Mouse (Mus musculus) hindbrain, embryonic 11.5 days (tissue): ENCODE data around the gene Ifitm5. TPM values are rescaled to one million over a fixed set of nuclear protein-coding genes. Genes with fewer than 3 reads are reported as not detected.

Experiments
- ATAC-seq: fragments of 200-750 bp; cut with Nextera tagmentation; 2 replicates; pipeline ENCODE4 v1.8.0; 2017; ENCODE audit warnings: mild to moderate bottlenecking, moderate TSS enrichment, moderate library complexity; ENCODE audit not compliant: low FRiP score
- DNase-seq: peaks from one replicate; pipeline ENCODE4 v3.0.0-alpha.2; 2015; ENCODE audit warnings: low spot score
- H3K27ac ChIP-seq: fragments of 300-500 bp; sonication (generic); 2 replicates; pipeline ENCODE4 v1.5.1; 2014; ENCODE audit warnings: mild to moderate bottlenecking, low read depth, low read length
- H3K27me3 ChIP-seq: fragments of 300-500 bp; sonication (generic); 2 replicates; pipeline ENCODE4 v1.6.1; 2014; ENCODE audit warnings: mild to moderate bottlenecking, low read length, moderate library complexity, mixed read lengths; ENCODE audit not compliant: control insufficient read depth, insufficient read depth
- H3K36me3 ChIP-seq: fragments of 300-500 bp; sonication (generic); 2 replicates; pipeline ENCODE4 v1.6.1; 2014; ENCODE audit warnings: mild to moderate bottlenecking, low read length, moderate library complexity, mixed read lengths; ENCODE audit not compliant: control insufficient read depth, insufficient read depth
- H3K4me1 ChIP-seq: fragments of 300-500 bp; sonication (generic); replicated peaks from 2 replicates; pipeline ENCODE4 v1.6.1; 2014; ENCODE audit warnings: low read length, mixed read lengths; ENCODE audit not compliant: control insufficient read depth, insufficient read depth
- H3K4me2 ChIP-seq: fragments of 300-500 bp; sonication (generic); replicated peaks from 2 replicates; pipeline ENCODE4 v1.6.1; 2014; ENCODE audit warnings: mild to moderate bottlenecking, low read depth, low read length
- H3K4me3 ChIP-seq: fragments of 300-500 bp; sonication (generic); 2 replicates; pipeline ENCODE4 v1.5.1; 2014; ENCODE audit warnings: low read depth, low read length
- H3K9ac ChIP-seq: fragments of 300-500 bp; sonication (generic); 2 replicates; pipeline ENCODE4 v1.6.1; 2014; ENCODE audit warnings: low read depth, low read length
- H3K9me3 ChIP-seq: fragments of 300-500 bp; sonication (generic); 2 replicates; pipeline ENCODE4 v1.6.1; 2016; ENCODE audit warnings: low read length; ENCODE audit not compliant: control insufficient read depth
- WGBS: fragments of 180-500 bp; shearing (Covaris S2); extraction: QIAGEN DNeasy Blood & Tissue Kit; methylation state at CpG from one replicate; pipeline ENCODE4 v1.1.7; 2014; 5-methylcytosine and 5-hydroxymethylcytosine counted together
- polyA plus RNA-seq: library from polyadenylated mRNA; unstranded; fragments of >200 nt; fragmentation: Nextera tagmentation; extraction: Ambion mirVana; gene quantifications from 2 replicates; pipeline ENCODE4 v1.2.1, GENCODE M21; 2014

Gene Ifitm5
- polyA plus RNA-seq, 1 experiment from 2014 or later = 0.54 TPM

- Histone ChIP-seq H3K9ac (no peak overlapping the region), H3K4me1 (no peaks in the 10 kb centered on the region; the same call in 1 of the 2 replicates), H3K27ac (no peak overlapping the region), H3K27me3 (no peaks in the 10 kb centered on the region; the same call in 1 of the 2 replicates), H3K36me3 (no peaks in the 10 kb centered on the region), H3K4me2 (no peak overlapping the region), H3K4me3 (no peak overlapping the region), H3K9me3 (no peaks in the 10 kb centered on the region)
- 64% methylated on average over 7 of the region's 7 CpGs for WGBS
- no peak for ATAC-seq
- no peak for DNase-seq
Observed at GRCm38 (mm10) chr7:140946980-140947379, 3.1 kb downstream of the Ifitm5 start.

GRCm38 (mm10) chr7:140946311-140946710 lies 3.8 kb downstream of the Ifitm5 start:
- Histone ChIP-seq H3K27me3 (no peaks in the 10 kb centered on the region; the same call in 1 of the 2 replicates), H3K36me3 (no peaks in the 10 kb centered on the region), H3K9ac (no peak overlapping the region), H3K9me3 (no peaks in the 10 kb centered on the region), H3K4me3 (no peak overlapping the region), H3K4me2 (no peak overlapping the region), H3K4me1 (no peaks in the 10 kb centered on the region; the same call in 1 of the 2 replicates), H3K27ac (no peak overlapping the region)
- DNase-seq = no peak
- no peak for ATAC-seq
- WGBS = 89% methylated on average over 10 of the region's 10 CpGs

GRCm38 (mm10) chr7:140945247-140945646 lies 4.8 kb downstream of the Ifitm5 start:
- ATAC-seq = no peak
- Histone ChIP-seq H3K27ac (no peak overlapping the region), H3K4me2 (no peak overlapping the region), H3K27me3 (no peaks in the 10 kb centered on the region; the same call in 1 of the 2 replicates), H3K4me1 (no peaks in the 10 kb centered on the region), H3K9ac (no peak overlapping the region), H3K36me3 (no peaks in the 10 kb centered on the region), H3K4me3 (no peak overlapping the region), H3K9me3 (no peaks in the 10 kb centered on the region)
- DNase-seq = no peak
- 90% methylated on average over 5 of the region's 5 CpGs for WGBS

GRCm38 (mm10) chr7:140944236-140944635 lies 5.9 kb downstream of the Ifitm5 start:
- Histone ChIP-seq H3K27ac (no peak overlapping the region), H3K4me1 (no peaks in the 10 kb centered on the region), H3K36me3 (no peaks in the 10 kb centered on the region), H3K4me3 (no peak overlapping the region), H3K9me3 (no peaks in the 10 kb centered on the region), H3K4me2 (no peak overlapping the region), H3K27me3 (no peaks in the 10 kb centered on the region; the same call in 1 of the 2 replicates), H3K9ac (no peak overlapping the region)
- 89% methylated on average over 7 of the region's 7 CpGs for WGBS
- DNase-seq = no peak
- no peak for ATAC-seq

GRCm38 (mm10) chr7:140943356-140943755 lies 6.7 kb downstream of the Ifitm5 start:
- H3K27me3 ChIP-seq = no peaks in the 10 kb centered on the region; the same call in 1 of the 2 replicates
- H3K4me2 ChIP-seq = no peak overlapping the region
- H3K4me3 ChIP-seq = no peak overlapping the region
- no peak overlapping the region for H3K9ac ChIP-seq
- no peaks in the 10 kb centered on the region for H3K9me3 ChIP-seq
- 91% methylated on average over 4 of the region's 4 CpGs for WGBS
- H3K27ac ChIP-seq = no peak overlapping the region
- no peaks in the 10 kb centered on the region for H3K36me3 ChIP-seq
- DNase-seq = no peak
- ATAC-seq = no peak
- H3K4me1 ChIP-seq = no peaks in the 10 kb centered on the region

GRCm38 (mm10) chr7:140942811-140943210 lies 7.3 kb downstream of the Ifitm5 start:
- Histone ChIP-seq H3K4me2 (no peak overlapping the region), H3K36me3 (no peaks in the 10 kb centered on the region), H3K9me3 (no peaks in the 10 kb centered on the region), H3K9ac (no peak overlapping the region), H3K27ac (no peak overlapping the region), H3K27me3 (no peaks in the 10 kb centered on the region; the same call in 1 of the 2 replicates), H3K4me1 (no peaks in the 10 kb centered on the region), H3K4me3 (no peak overlapping the region)
- 89% methylated on average over 10 of the region's 10 CpGs for WGBS
- DNase-seq = no peak
- ATAC-seq = no peak

- H3K9me3 ChIP-seq = no peaks in the 10 kb centered on the region
- no peaks in the 10 kb centered on the region for H3K4me1 ChIP-seq
- peak overlapping the region; percentile 43 for H3K4me2 ChIP-seq
- H3K4me3 ChIP-seq = peak overlapping the region; percentile 39
- H3K27me3 ChIP-seq = no peaks in the 10 kb centered on the region; the same call in 1 of the 2 replicates
- ATAC-seq (peak; percentile 12; the same call in 1 of the 2 replicates), DNase-seq (no peak)
- 59% methylated on average over 9 of the region's 9 CpGs for WGBS
- peak overlapping the region; percentile 59; the same call in 1 of the 2 replicates for H3K9ac ChIP-seq
- H3K27ac ChIP-seq = no peak overlapping the region
- no peaks in the 10 kb centered on the region for H3K36me3 ChIP-seq
Observed at GRCm38 (mm10) chr7:140942341-140942740, 7.8 kb downstream of the Ifitm5 start.

- no peaks in the 10 kb centered on the region for H3K36me3 ChIP-seq
- H3K4me1 ChIP-seq = no peaks in the 10 kb centered on the region
- DNase-seq (peak; percentile 89), ATAC-seq (peak; percentile 89)
- WGBS = 4% methylated on average over 33 of the region's 33 CpGs
- H3K9me3 ChIP-seq = no peaks in the 10 kb centered on the region
- H3K27ac ChIP-seq = no peak within 1 kb of the TSS
- peak within 1 kb of the TSS; percentile 59 for H3K9ac ChIP-seq
- H3K27me3 ChIP-seq = no peaks in the 10 kb centered on the region; the same call in 1 of the 2 replicates
- peak within 1 kb of the TSS; percentile 39 for H3K4me3 ChIP-seq
- peak within 1 kb of the TSS; percentile 43 for H3K4me2 ChIP-seq
Observed at GRCm38 (mm10) chr7:140941222-140942051, 8.7 kb downstream of the Ifitm5 start, which contains the start of gene Pgghg. Gene Pgghg, plus strand, starts transcription at chr7:140941391.
